Mouse (Mus musculus) mature B cell (primary cell): ENCODE data around the gene Cacna2d4.
"Not testable (repeated sequence)": the region's sequence is repeated elsewhere in the genome, so short reads cannot be mapped to it uniquely, and the experiment has no call there.

ENCODE experiments used
- in situ Hi-C: fragments of 300-500 bp; cut with MboI; formaldehyde crosslinking; loops from 2 replicates; pipeline ENCODE4 v1.14.3; 2019

Gene Cacna2d4

DNA sequence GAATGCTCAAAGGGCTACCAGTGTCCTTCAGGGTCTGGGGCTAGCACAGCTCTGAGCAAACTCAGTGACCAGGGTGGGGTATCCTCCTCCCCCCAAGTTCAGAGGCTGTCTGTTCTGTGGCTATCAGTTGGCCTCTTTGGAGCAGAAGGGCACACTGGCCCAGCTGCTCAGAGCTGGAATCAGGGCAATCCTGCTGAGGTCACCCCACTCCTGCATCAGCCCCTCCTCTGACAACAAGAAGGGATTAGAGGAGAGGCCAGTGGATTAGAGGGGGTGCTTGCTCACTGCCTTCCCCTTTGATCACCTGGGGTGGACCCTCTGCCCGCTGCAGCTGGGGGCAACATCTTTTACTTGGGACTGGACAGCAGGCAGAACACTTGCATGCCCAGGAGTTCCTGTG lies at the start of gene Cacna2d4:
Gene Cacna2d4 (plus strand): TSS at position 286 of the 400 bp plus-strand sequence.
- in situ Hi-C loops, result no loop called here

DNA sequence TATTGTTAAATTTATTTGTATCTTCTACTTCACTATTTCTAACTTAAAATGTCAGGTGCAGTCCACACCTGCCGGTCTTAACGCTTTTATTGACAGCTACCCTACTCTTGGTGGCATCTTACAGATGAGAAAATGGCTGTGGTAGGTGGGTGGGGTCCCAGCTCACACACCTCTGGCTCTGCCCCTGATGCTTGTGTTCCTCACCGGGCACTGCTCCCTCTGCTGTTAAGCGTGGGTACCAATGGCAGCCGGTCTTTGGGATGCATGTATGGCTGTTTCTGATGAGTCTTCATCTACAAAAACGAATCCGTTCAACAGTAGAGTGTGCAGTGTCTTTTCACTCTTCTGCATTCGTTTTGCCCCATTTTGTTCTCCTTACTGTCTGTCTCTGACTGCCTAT lies 49.7 kb upstream of the Cacna2d4 start:
- in situ Hi-C loops, result no loop called here

DNA sequence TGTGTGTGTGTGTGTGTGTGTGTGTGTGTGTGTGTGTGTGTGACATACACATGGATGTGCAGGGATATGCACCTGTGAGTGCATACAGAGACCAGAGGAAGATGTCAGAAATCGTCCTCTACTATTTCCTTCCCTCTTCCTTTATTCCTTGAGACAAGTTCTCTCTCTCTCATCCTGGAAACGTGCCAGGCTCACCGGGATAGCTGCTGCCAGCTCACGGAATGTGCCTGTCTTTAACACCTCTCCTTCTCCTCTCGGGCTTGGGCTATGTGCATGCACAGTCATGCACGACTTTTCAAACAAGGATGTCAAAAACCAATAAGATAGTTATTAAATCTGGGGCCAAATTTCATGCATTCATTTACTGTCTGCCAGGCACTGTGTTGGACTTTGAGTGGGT lies 48.7 kb upstream of the Cacna2d4 start:
- in situ Hi-C loops, result no loop called here

DNA sequence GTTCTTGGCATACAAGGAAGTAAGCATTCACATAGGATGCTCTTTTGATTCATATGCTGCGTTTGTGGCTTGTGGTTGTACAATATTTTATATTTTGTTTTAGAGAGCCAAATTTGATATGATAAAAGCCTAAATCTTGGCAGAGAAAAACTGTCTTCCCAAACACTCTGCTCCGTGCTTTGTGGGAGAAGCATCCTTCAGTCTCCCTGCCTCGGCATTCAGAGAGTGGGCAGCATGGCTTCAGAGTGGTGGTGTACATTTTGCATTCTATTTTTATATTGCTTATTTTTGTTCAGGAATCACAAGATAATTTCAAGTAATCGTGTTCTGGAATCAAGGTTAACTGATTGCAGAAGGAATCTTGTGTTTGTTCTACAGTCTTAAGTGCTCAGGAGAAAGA lies 44.8 kb upstream of the Cacna2d4 start:
- in situ Hi-C loops, result no loop called here

DNA sequence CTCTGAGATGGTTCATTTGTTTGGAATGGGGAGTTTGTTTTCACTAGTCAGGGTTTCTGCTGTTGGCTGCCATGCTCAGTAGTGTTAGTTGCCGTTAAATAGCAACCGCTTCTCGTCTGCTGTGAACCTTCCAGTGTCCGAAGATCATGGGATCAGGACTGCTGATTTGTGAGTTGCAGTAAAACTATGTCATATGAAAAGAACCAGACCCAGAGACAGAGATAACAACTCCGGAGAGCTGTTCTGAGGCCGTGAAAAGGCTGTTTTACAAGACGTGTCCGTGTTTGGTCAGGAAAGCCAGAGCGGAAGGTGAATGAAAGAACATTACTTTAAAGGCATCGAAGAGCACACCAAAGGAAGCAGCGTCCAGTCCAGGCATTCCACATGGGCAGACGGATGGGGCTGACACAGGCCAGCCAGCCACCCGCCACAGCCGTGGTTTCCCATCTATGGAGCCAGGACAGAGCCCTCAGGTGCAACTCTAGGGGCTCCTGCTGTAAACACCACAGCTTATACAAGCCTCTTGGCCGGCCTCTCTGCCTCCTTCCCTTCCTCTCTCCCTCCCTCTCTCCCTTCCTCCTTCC lies 42.7 kb upstream of the Cacna2d4 start:
- in situ Hi-C loops, result no loop called here

DNA sequence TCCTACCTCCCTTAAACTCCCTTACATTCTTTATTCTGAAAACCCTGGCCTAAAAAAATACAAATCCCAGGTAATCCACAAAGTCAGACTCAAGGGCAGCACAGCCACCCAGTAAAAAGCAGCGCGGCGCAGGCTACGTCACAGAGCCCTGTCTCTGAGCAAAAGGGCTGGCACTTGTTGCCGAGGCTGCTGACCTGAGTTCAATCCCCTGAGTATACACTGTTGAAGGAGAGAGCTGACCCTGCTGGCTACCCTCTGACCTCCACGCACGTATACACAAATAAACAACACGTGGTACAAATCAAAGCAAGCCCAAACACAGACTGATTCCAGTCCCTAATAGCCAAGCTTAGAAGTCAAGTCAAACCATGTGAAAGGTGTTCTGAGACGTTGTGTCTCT lies 42.2 kb upstream of the Cacna2d4 start:
- in situ Hi-C loops, result no loop called here

DNA sequence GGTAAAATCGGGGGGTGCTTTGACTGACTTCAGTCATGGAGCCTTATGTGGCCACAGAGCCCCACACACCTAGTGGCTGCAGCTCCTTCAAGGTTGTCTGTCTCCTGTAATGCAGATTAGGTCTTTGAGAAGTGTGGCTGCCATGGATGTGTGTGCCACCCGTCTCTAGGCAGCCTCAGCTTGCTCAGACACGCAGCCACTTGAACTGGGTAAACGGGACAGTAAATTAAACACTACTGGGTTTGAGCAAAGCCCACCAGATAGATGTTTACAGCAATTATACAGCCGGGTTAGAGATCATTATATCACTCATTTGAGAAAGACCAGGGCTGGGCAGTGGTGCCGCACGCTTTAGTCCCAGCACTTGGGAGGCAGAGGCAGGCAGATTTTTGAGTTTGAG lies 41.7 kb upstream of the Cacna2d4 start:
- in situ Hi-C loops, result no loop called here

DNA sequence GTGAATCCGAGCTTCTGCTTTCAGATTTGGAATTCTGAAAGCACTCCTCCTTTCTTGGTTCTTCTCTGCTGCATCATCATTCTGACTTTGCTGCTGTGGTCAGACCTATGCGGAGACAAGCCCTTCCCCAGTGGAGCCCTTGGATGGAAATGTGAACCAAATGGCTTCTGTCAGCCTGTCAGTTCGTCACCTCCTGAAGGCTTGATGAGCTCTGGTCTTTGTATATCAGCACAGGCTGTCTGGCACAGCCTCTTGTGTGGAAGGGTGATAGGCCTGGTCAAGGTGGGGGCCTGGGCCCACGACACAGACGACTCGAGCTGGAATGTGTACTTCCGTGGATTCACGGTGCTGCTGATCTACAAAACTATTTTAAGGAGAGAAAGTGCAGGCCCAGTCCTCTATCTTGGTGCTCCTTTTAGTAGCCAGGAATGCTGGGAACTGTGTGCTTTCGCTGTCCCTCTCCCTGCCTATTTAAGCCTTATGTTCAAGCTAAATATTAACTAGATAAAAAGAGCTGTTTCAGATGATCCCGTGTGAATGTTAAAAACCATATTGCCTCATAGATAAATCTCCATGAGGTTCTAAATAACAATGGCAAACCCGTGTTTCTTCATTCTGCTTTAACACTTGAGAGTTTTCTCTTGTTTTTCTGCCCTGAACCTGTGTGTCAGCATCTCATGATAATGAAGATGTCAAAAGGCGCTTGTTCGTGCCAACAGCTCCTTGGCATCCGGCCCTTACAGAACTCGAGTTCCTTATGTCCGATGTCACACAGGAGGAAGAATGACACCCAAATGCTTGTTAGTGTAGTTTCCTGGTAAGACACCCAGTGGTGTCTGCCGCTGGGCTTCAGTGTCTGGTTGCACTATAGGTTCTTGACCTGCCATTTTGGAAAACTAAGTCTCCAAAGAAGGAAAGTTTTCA lies 39.7 kb upstream of the Cacna2d4 start, which contains the start of gene Cacna1c:
Gene Cacna1c (minus strand): TSS at position 37 of the 924 bp plus-strand sequence.
- in situ Hi-C loops, result no loop called here

DNA sequence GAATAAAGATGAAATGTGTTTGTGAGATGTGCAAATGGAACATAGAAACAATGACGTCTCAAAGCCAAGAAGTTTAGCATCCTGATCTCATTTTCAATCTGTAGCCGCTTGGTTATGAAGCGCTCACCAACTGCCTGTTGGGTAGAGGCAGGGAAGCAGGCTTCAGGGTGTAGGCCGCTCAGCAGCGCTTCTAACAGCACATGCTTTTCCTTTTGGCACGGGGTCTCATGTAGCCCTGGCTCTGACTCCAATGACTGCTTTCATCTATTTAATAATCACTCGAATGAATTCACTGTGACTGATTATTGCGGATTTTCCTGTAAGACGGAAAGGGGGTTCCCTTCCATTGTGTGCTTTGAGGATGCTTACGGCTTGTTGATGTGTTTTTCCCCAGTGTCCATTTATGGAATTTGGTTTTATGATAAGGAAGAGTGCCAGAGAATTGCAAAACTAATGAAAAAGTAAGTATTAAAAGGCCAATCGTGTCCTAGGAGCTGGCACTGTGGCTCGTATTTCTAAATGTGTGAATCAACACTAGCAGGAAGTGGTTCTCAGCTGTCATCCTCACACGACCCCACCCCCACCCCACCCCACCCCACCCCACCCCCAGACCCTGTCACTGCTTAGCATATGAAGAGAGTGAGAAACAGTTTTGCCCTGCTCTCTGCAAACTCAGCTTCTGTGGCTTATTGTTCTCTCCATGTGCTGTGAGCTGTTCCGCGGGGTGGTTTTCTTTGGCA lies 37.6 kb upstream of the Cacna2d4 start:
- in situ Hi-C loops, result no loop called here

DNA sequence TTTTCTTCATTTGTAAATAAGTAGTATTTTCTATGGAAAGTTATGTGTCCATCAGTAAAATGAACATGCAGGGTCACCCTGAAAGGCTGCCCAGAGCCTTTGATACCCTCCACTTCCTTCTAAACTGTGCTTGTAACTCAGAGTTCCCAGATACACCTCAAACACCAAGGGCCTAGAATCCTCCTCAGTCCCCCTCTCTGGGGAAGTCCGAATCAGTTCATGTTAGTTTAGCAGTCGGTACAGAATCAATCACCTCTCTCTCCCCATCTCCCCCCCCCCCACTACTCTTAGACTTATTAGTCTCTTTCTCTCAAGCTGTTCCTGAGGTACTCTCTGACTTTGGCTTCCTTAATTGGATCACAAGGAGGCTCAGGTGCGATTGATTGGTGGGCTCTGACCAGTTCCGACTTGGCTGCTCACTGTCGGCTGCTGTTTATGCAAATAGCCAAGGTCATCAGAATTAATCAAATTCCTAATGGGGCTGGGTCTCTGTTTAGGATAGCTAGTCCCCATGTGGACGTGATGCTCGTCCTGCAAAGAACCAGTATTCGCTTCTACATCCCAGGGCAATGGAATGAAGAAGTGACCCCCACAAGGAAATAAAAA lies 36.9 kb upstream of the Cacna2d4 start:
- in situ Hi-C loops, result no loop called here

DNA sequence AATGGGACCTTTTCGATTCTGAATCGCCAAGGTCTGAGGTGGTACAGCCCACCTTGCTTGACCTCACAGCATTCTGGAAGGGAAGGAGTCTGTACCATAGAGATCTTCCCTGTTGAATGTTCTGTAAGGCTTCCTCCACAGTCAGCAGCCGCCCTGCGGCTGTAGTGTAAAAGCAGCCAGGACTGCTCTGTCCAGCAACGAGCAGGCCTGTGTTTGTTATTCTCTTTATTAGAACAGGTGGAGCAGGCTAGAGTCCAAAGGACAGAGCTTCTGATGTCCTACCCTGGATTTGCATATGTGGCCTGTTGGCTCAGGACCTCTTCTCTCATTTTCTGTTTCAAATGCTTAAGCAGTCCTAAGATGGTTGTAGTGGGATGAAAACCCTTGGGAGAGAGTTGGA lies 36.0 kb upstream of the Cacna2d4 start:
- in situ Hi-C loops, result no loop called here

DNA sequence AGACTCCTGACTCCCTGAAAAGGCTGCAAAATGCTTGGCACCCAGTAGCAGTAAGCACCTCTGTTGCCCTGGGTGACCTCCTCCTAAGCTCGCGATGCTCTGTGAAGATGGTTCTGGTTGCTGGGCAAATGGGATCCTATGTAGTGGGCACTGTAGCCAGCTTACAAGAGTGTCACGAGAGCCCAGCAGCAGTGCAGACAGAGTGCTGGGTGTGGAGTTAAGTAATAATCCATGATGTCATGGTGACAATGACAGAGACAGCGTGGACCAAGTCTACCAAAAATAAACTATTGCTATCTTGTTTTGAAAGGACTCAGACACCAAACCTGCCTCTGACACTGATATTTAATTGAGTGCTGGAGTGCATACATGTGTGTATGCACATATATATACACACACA lies 34.8 kb upstream of the Cacna2d4 start:
- in situ Hi-C loops, result no loop called here

DNA sequence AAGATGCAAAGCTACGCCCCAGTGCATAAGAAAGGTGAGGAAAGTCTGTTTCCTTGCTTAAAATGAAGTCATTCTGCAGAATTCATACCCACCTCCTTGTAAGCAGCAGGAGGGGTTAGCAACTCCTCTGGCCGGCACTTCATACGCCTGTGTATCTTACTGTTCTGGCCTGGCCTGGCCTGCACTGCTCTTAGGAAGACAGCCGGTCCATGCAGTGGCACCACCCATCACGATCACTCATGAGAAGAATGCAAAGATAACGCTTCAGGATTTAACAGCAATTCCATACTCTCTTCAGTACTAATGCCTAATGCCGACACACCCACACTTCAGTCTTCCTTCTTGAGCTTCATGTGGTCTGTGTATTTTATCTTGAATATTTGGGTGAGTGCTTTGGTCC lies 32.0 kb upstream of the Cacna2d4 start:
- in situ Hi-C loops, result no loop called here

DNA sequence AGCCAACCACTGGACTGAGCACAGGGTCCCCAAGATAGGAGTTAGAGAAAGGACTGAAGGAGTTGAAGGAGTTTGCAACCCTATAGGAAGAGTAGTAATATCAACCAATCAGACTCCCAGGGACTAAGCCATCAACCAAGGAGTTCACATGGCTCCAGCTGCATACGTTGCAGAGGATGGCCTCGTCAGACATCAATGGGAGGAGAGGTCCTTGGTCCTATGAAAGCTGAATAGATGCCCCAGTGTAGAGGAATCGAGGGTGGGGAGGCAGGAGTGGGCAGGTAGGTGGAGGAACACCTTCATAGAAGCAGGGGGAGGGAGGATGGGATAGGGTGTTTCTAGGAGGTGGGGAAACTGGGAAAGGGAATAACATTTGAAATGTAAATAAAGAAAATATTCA lies 31.4 kb upstream of the Cacna2d4 start:
- in situ Hi-C loops, result no loop called here

DNA sequence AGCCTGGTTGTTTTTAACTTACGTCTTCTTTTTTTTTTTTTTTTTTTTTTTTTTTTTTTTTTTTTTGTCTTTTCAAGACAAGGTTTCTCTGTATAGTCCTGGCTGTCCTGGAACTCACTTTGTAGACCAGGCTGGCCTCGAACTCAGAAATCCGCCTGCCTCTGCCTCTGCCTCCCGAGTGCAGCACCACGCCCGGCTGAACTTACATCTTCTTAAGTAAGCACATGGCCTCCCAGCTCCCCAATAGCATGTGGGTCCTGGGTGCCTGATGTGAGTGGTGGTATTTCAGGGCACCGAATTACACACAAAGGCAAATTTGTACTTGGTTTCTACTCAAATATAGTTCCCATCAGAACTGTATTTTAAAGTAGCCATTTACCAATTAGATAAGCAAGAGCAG lies 30.3 kb upstream of the Cacna2d4 start:
- in situ Hi-C loops, result not testable (repeated sequence)

DNA sequence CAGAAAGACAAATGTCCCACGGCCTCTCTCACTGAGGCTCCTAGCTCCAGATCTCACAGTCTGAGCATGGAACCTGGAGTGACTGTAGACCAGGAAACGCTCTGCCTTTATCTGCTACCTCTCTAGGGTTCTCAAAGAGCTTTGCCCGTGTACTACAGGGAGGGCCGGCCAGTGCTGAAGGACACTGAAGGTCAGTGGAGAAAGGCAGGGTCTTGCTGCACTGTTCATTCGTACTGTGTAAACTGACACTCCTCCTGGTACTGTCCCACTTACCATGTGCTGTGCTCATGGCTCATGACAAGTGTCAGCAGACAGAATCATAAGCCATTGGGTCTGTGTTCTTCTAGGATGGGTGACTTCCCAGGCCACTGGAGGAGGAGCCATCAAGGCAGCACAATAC lies 23.0 kb upstream of the Cacna2d4 start:
- in situ Hi-C loops, result no loop called here

DNA sequence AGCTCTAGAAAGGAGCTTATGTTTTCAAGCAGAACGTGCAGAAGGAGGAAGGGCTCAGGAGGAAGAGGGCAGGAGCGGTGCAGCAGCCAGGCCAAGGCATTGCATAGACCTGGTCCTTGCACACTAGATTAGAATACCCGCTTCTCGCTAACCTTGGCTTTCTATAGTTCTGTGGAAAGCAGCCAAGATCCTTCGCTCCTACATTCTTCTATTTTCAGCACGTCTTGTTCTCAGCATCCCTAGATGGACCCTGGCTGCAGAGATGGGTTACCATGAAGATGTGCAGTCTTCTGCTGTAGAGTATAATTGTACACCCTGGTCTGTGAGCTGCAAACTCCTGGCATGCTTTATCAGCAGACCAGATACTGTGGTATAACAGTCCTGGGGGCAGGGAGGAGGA lies 22.1 kb upstream of the Cacna2d4 start:
- in situ Hi-C loops, result no loop called here

DNA sequence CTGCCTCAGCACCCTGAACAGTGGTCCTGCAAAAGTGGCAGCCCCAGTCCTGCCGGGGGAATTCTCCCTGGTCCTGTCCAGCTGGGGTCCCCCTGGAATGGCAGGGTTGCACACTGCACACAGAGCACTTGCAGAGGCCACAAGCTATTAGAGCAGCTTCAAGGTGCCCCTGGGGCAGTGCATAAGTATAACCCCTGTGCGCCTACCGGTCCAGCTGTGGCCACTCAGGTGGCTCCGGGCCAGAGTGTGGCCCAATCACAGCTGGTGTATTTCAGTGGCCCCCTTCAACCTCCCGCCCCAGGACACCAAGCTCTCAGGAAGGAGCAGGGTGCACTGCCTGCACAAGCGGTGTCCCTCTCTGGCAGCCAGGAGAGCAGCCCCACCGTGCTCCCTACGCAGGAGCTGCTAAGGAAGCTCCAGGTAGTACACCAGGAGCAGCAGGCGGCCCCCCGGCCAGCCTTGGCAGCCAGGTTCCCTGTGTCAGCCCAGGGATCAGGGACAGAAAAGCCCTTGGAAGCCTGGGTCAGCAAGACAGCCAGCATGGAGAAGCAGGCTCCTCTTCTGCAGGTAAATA lies 21.2 kb upstream of the Cacna2d4 start:
- in situ Hi-C loops, result no loop called here

DNA sequence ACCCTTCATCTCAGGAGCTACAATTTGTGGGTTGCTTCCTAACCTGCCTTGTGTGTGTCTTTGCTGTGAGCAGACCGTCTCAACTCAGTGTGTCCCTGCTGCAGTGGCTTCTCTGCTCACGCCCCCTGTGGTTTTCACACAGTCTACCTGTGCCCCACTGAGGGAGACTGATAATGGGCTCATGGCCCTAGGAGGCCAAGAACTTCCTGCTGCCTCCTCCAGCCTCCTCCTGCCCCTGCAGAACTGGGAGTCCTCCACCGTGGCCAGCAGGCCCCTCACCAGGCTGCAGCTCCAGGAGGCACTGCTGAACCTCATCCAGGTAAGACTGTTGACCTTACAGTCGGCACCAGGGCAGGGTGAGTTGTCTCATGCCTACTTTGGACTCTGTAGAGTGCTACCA lies 18.7 kb upstream of the Cacna2d4 start:
- in situ Hi-C loops, result no loop called here

DNA sequence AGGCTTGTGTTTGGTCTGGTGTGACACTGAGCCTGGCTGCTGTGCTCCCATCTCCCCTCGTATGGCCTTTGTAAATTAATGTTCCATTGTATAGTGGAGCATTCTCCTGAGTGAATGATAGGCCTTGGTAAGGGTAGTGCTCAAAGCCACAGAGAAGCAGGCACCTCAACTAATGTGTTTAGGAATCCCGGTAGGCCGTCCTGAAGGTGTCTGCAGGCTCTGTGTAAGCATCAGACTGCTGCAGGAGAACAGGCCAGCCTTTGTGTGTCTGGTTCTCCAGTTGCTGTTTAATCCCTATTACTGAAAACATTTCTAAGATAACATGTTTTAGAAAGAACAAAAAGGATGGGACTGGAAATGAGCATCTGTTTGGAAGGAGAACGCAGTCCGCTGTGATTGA lies 17.7 kb upstream of the Cacna2d4 start:
- in situ Hi-C loops, result no loop called here

DNA sequence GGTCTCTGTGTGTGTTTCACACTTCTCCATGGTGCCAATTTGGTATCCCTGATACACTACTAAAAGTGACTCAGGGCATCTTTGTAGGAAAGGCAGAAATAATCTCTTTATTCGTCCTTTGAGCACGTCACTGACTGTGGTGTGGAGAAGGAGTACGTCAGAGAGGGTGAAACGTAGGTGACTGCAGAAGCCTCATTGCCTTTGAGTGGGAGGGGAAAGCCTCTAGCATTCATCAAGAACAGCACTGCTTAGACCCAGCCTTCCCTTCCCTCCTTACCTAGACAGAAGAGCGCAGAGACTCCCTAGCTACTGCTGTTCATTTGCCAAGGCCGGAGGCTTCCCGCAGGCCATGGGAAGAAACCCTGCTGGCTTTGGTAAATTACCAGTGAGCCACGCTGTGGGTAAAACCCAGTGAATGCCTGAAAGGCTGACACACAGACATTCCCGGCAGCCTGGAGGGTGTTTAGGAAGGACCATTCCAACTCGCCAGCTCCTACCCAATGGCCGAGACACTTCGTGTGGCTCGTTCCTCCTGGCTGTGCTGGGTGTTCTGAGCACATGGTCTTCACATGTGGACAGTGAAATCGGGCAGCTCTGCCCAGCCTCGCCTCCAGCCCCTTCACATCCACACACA lies 17.0 kb upstream of the Cacna2d4 start:
- in situ Hi-C loops, result no loop called here
